In the genomic region with DNA sequence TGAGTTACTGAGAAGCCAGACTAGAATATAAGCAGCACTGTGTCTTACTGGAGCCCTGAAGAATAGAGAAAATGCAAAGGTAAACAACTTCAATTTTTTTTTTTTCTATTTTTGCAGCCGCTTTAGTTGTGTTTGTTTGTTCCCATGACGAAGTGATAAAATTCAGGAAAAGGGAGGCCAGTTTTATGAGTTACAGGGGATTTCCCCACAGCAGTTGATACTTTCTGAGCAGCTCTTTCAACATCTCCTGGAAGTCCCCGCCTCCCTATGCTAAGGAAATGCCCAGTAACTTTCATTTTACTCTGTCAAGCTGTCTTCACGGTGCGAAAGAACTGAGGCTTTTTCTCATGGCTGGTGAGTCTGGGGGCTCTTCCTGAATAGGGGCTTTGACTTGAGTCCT, we compare ENCODE assay signal across 8 mouse cellular contexts. TPM values are rescaled to one million over a fixed set of nuclear protein-coding genes. Genes with fewer than 3 reads are reported as not detected.
A peak's percentile ranks its signal among the peaks of the same experiment; 100 is the strongest.
DNase-seq lines count a peak whose midpoint lies in the region; ATAC-seq and TF ChIP-seq lines count a peak whose summit lies in the region.

A gene (plus strand): TSS at position 268 of the 400 bp plus-strand sequence.

- H3K9ac ChIP-seq in MEL (ENCODE audit: control insufficient read depth, low read depth, low read length, poor library complexity, severe bottlenecking) = peak within 1 kb of the TSS; percentile 52

- no peaks in the 10 kb centered on the region for H3K4me1 ChIP-seq in MEL (ENCODE audit: control insufficient read depth in 1 of 2, insufficient read depth in 2 of 2, low read length in 2 of 2)
- H3K4me1 ChIP-seq in lung, adult 2 months (ENCODE audit: control insufficient read depth, insufficient read depth, low read length) = no peaks in the 10 kb centered on the region; the same call in 1 of the 2 replicates

- no peak within 1 kb of the TSS for H3K27ac ChIP-seq in MEL (ENCODE audit: control insufficient read depth, low read depth, low read length)

- WGBS in lung, adult 2 months = 18% methylated on average over 5 of the region's 5 CpGs

- no peak for TF ChIP-seq POLR2A in MEL (IDR thresholded peaks at IDR 0.05; ENCODE audit: control insufficient read depth in 1 of 2, insufficient read depth in 1 of 2, low read depth in 1 of 2, low read length in 2 of 2, poor library complexity in 1 of 2)
- no peak for TF ChIP-seq POLR2A in lung, adult 2 months (IDR thresholded peaks at IDR 0.05; ENCODE audit: borderline replicate concordance, extremely low read depth, low read depth, low read length)

- H3K79me2 ChIP-seq in MEL (ENCODE audit: control insufficient read depth, insufficient read depth, low read length, poor library complexity) = no peaks in the 10 kb centered on the region

- DNase-seq in 3134 (ENCODE audit: extremely low read depth, insufficient read length, low spot score) (peak; percentile 50), MEL (ENCODE audit: low read depth, low spot score) (peak; percentile 42)
- DNase-seq in heart, postnatal 36 days = peak; percentile 18 to 42
- DNase-seq in lung, adult 2 months = peak; percentile 13
- DNase-seq in right cerebral cortex, postnatal 25 days = no peak
- no peak for DNase-seq in layer of hippocampus, postnatal 36 days
- no peak for DNase-seq in gastrocnemius, postnatal 10 days

- no peak for TF ChIP-seq EP300 in MEL (IDR thresholded peaks at IDR 0.05; ENCODE audit: low read depth in 1 of 2, low read length in 2 of 2)

- no peak for ATAC-seq in frontal cortex, adult (ENCODE audit: low TSS enrichment)

- no peak for TF ChIP-seq CTCF in MEL (IDR thresholded peaks at IDR 0.05 in 2 of 3, conservative IDR thresholded peaks at IDR 0.05 in 1 of 3; ENCODE audit: control insufficient read depth in 1 of 3, insufficient read depth in 1 of 3, low read depth in 2 of 3, low read length in 3 of 3, poor library complexity in 1 of 3, severe bottlenecking in 1 of 3)
- no peak for TF ChIP-seq CTCF in lung, adult 2 months (IDR thresholded peaks at IDR 0.05; ENCODE audit: insufficient read depth, low read length)

- H3K36me3 ChIP-seq in MEL (ENCODE audit: control insufficient read depth in 1 of 2, insufficient read depth in 2 of 2, low read length in 2 of 2) = no peaks in the 10 kb centered on the region; a peak in 1 of 4 replicates

- no peak for TF ChIP-seq RAD21 in MEL (IDR thresholded peaks at IDR 0.05; ENCODE audit: low read depth, low read length)

- no peaks in the 10 kb centered on the region for H3K27me3 ChIP-seq in MEL (ENCODE audit: control insufficient read depth in 1 of 2, insufficient read depth in 2 of 2, low read length in 2 of 2)

- intact Hi-C loops in heart, postnatal 36 days (cut with DNase I) = no loop called here

- H3K9me3 ChIP-seq in MEL (replicated peaks; ENCODE audit: insufficient read depth, low read length) = no peaks in the 10 kb centered on the region

- peak within 1 kb of the TSS; percentile 64 to 75 for H3K4me3 ChIP-seq in MEL (ENCODE audit: control insufficient read depth in 1 of 2, insufficient read depth in 1 of 2, low read depth in 2 of 2, low read length in 2 of 2)
- peak within 1 kb of the TSS; percentile 5 for H3K4me3 ChIP-seq in lung, adult 2 months (replicated peaks; ENCODE audit: extremely low read depth, low read depth, low read length)

TF ChIP-seq in MEL, 35 proteins besides CTCF, POLR2A, EP300 and RAD21:
- TF ChIP-seq SIN3A (IDR thresholded peaks at IDR 0.05; ENCODE audit: low read length) = no peak
- TF ChIP-seq KAT2A (conservative IDR thresholded peaks at IDR 0.05; ENCODE audit: low read depth, low read length) = no peak
- TF ChIP-seq UBTF (IDR thresholded peaks at IDR 0.05; ENCODE audit: borderline replicate concordance, insufficient read depth, low read depth, low read length) = no peak
- TF ChIP-seq ZNF384 (IDR thresholded peaks at IDR 0.05; ENCODE audit: low read depth, low read length) = no peak; the same call in 1 of the 2 replicates
- TF ChIP-seq NRF1 (IDR thresholded peaks at IDR 0.05; ENCODE audit: insufficient read depth, low read depth, low read length, poor library complexity, severe bottlenecking) = no peak
- no peak for TF ChIP-seq CHD2 (IDR thresholded peaks at IDR 0.05; ENCODE audit: low read length)
- no peak for TF ChIP-seq GATA1 (IDR thresholded peaks at IDR 0.05; ENCODE audit: low read depth, low read length)
- no peak for TF ChIP-seq MXI1 (IDR thresholded peaks at IDR 0.05; ENCODE audit: low read depth, low read length)

RNA-seq across cellular contexts. Expression of the gene that starts here (rescaled TPM):
- 0.62 and 1.1 TPM in 2 replicates for total RNA-seq in MEL (2012; rRNA removed)
- under 1 TPM in 1 of 2 experiments, not detected in 1; 0.11 TPM for polyA plus RNA-seq in MEL (2012; ENCODE audit: insufficient read depth in 1 of 2, insufficient read length in 2 of 2, low read depth in 1 of 2, low replicate concordance in 2 of 2, missing spikeins in 1 of 2)
- 1 to 10 TPM; 3.8 TPM for total RNA-seq in heart, postnatal 36 days (2021)
- polyA plus RNA-seq in lung, adult 2 months (2012; rRNA removed) = 4.2 and 4.5 TPM in 2 replicates
- 1 to 10 TPM in 1 of 2 experiments, under 1 TPM in 1; 1.00 to 1.9 TPM for total RNA-seq in layer of hippocampus, postnatal 36 days (2021)
- 1 to 10 TPM; 1.9 to 2.2 TPM for total RNA-seq in gastrocnemius, postnatal 10 days (2021)

Comparison
In these comparisons a context has a peak if more than half of its experiments do, and no peak if none do; other contexts are left out.
1. DNase-seq: peak in 3134 (single experiment), MEL (single experiment), heart, postnatal 36 days (2 of 2) and lung, adult 2 months (single experiment); none in right cerebral cortex, postnatal 25 days (single experiment), layer of hippocampus, postnatal 36 days (0 of 2) and gastrocnemius, postnatal 10 days (single experiment).